ENCODE assay signal across 13 mouse cellular contexts in the genomic region with DNA sequence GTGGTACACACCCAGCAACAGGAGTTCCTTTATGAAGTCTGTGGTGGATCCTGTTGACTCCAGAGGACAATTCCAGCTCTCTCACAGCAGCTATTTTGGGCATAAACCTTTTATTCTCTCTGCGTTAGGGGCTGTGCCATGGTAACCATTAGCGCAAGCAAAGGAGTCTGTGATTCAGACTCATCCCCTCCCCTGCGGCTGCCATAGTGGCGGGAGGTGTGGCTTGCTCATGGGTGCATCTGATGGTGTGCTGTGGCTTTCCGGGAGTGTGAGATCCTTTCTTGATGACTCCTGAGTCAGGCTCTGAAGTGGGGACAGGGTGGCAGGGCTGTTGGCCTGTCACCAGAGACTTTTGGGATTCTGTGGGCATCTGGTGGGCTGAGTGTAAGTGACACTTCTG. TPM values are rescaled to one million over a fixed set of nuclear protein-coding genes. Genes with fewer than 3 reads are reported as not detected.
A peak's percentile ranks its signal among the peaks of the same experiment; 100 is the strongest.
DNase-seq lines count a peak whose midpoint lies in the region; ATAC-seq and TF ChIP-seq lines count a peak whose summit lies in the region.
"Had no signal": no experiment of that assay in that cellular context is flagged by ENCODE, and none has a peak within 500 bp of the region (broad histone marks: within the 10 kb centered on the region; RNA-seq: fewer than 3 reads in every experiment).

No protein-coding gene starts in this region.

- H3K27me3 ChIP-seq in intestine, embryonic 15.5 days (replicated peaks) = no peaks in the 10 kb centered on the region
- no peaks in the 10 kb centered on the region for H3K27me3 ChIP-seq in intestine, embryonic 16.5 days (replicated peaks; ENCODE audit: control insufficient read depth, insufficient read depth, low read length)
- H3K27me3 ChIP-seq in E14TG2a.4 (ENCODE audit: insufficient read depth, low read length) = peaks cover 12% of the 10 kb centered on the region; the same call in 1 of the 2 replicates
- H3K27me3 ChIP-seq: embryonic facial prominence, embryonic 13.5 days; midbrain, embryonic 15.5 days; stomach, embryonic 15.5 days had no signal

- no peak overlapping the region for H3K4me2 ChIP-seq in intestine, embryonic 15.5 days (replicated peaks)
- no peak overlapping the region for H3K4me2 ChIP-seq in intestine, embryonic 16.5 days (ENCODE audit: low read depth, low read length)
- H3K4me2 ChIP-seq: embryonic facial prominence, embryonic 13.5 days; midbrain, embryonic 15.5 days; stomach, embryonic 15.5 days had no signal

- H3K4me1 ChIP-seq in intestine, embryonic 15.5 days (replicated peaks) = peaks cover 67% of the 10 kb centered on the region
- peaks cover 53% of the 10 kb centered on the region for H3K4me1 ChIP-seq in intestine, embryonic 16.5 days (ENCODE audit: control insufficient read depth, insufficient read depth, low read length)
- peaks cover 39% of the 10 kb centered on the region for H3K4me1 ChIP-seq in E14TG2a.4 (replicated peaks; ENCODE audit: low read depth, low read length)

- no peaks in the 10 kb centered on the region for H3K36me3 ChIP-seq in intestine, embryonic 15.5 days
- no peaks in the 10 kb centered on the region for H3K36me3 ChIP-seq in intestine, embryonic 16.5 days (ENCODE audit: control insufficient read depth, insufficient read depth, low read length)
- H3K36me3 ChIP-seq in E14TG2a.4 (ENCODE audit: insufficient read depth, low read length) = no peaks in the 10 kb centered on the region
- H3K36me3 ChIP-seq: embryonic facial prominence, embryonic 13.5 days; midbrain, embryonic 15.5 days; stomach, embryonic 15.5 days had no signal

- 75% methylated on average over 5 of the region's 5 CpGs for WGBS in intestine, embryonic 15.5 days
- 64% methylated on average over 5 of the region's 5 CpGs for WGBS in intestine, embryonic 16.5 days

- no peak for ATAC-seq in intestine, embryonic 15.5 days
- ATAC-seq in intestine, embryonic 16.5 days = no peak
- ATAC-seq: midbrain, embryonic 15.5 days had no signal

- H3K4me3 ChIP-seq in intestine, embryonic 15.5 days (replicated peaks) = no peak overlapping the region
- H3K4me3 ChIP-seq in intestine, embryonic 16.5 days (ENCODE audit: low read length) = no peak overlapping the region
- H3K4me3 ChIP-seq in E14TG2a.4 (replicated peaks; ENCODE audit: low read length) = 0 out of 2 replicates have a peak overlapping the region, but pooled peaks have one; percentile 10
- H3K4me3 ChIP-seq: embryonic facial prominence, embryonic 13.5 days; midbrain, embryonic 15.5 days; stomach, embryonic 15.5 days had no signal

- TF ChIP-seq CTCF in E14TG2a.4 (conservative IDR thresholded peaks at IDR 0.05; ENCODE audit: low read length) = no peak

- peak; percentile 58 for DNase-seq in CD4-positive, CD25-positive, alpha-beta regulatory T cell, adult 2 months (ENCODE audit: low read depth, low spot score)
- DNase-seq in left cerebral cortex, postnatal 36 days (ENCODE audit: low spot score in 2 of 2) = peak; percentile 61 to 66
- no peak for DNase-seq in spleen, adult 12 weeks (ENCODE audit: low spot score)
- DNase-seq in heart, postnatal 25 days (ENCODE audit: low spot score) = no peak
- DNase-seq: adrenal gland, adult 2 months; cerebellum, adult 11-12 months had no signal

- peak overlapping the region; percentile 14; the same call in 1 of the 2 replicates for H3K27ac ChIP-seq in intestine, embryonic 15.5 days
- H3K27ac ChIP-seq in intestine, embryonic 16.5 days (ENCODE audit: low read length) = no peak overlapping the region
- H3K27ac ChIP-seq: embryonic facial prominence, embryonic 13.5 days; kidney, postnatal 0 days; midbrain, embryonic 15.5 days; stomach, embryonic 15.5 days had no signal

- H3K9me3 ChIP-seq in intestine, embryonic 15.5 days = no peaks in the 10 kb centered on the region
- H3K9me3 ChIP-seq in intestine, embryonic 16.5 days (ENCODE audit: control insufficient read depth, low read length) = no peaks in the 10 kb centered on the region
- H3K9me3 ChIP-seq in E14TG2a.4 (ENCODE audit: low read length) = no peaks in the 10 kb centered on the region
- H3K9me3 ChIP-seq: embryonic facial prominence, embryonic 13.5 days; midbrain, embryonic 15.5 days; stomach, embryonic 15.5 days had no signal

- H3K9ac ChIP-seq in intestine, embryonic 15.5 days = no peak overlapping the region
- no peak overlapping the region for H3K9ac ChIP-seq in intestine, embryonic 16.5 days (ENCODE audit: low read depth, low read length)
- H3K9ac ChIP-seq: embryonic facial prominence, embryonic 13.5 days; midbrain, embryonic 15.5 days; stomach, embryonic 15.5 days had no signal

- intact Hi-C loops in left cerebral cortex, postnatal 36 days (cut with DNase I) = no loop called here
- intact Hi-C loops in heart, postnatal 25 days (cut with DNase I) = no loop called here

RNA-seq across cellular contexts. Expression of a gene that starts 17.6 kb away (rescaled TPM):
- polyA plus RNA-seq in intestine, embryonic 15.5 days (2015; fragmentation: Nextera tagmentation; extraction: Ambion mirVana) = 114 and 120 TPM in 2 replicates
- polyA plus RNA-seq in intestine, embryonic 16.5 days (2015; fragmentation: Nextera tagmentation; extraction: Ambion mirVana) = 52.8 and 53.8 TPM in 2 replicates
- total RNA-seq in left cerebral cortex, postnatal 36 days (2021) = 100 to 1,000 TPM; 100 to 124 TPM
- 10 to 100 TPM; 85.3 to 95.1 TPM for total RNA-seq in heart, postnatal 25 days (2021)

Comparison
In these comparisons a context has a peak if more than half of its experiments do, and no peak if none do; other contexts are left out.
1. DNase-seq: peak in CD4-positive, CD25-positive, alpha-beta regulatory T cell, adult 2 months (single experiment) and left cerebral cortex, postnatal 36 days (2 of 2); none in spleen, adult 12 weeks (single experiment) and heart, postnatal 25 days (single experiment).